Mouse (Mus musculus): ENCODE results near the gene Cdkn1b.
A peak's percentile ranks its signal among the peaks of the same experiment; 100 is the strongest.

Cdkn1b gene

GRCm38 (mm10) chr6:134930383-134930782, 10.2 kb downstream of the Cdkn1b start:
- DNase-seq: no peak

GRCm38 (mm10) chr6:134931146-134931545, 10.9 kb downstream of the Cdkn1b start:
- no peak for DNase-seq

- no peak for DNase-seq
Observed at GRCm38 (mm10) chr6:134932486-134933206, 12.4 kb downstream of the Cdkn1b start.

GRCm38 (mm10) chr6:134933207-134933558, 13.0 kb downstream of the Cdkn1b start:
- no peak for DNase-seq

- no peak for DNase-seq
Observed at GRCm38 (mm10) chr6:134934305-134934704, 14.1 kb downstream of the Cdkn1b start.

GRCm38 (mm10) chr6:134939781-134940180, 19.6 kb downstream of the Cdkn1b start:
- no peak for DNase-seq

- no peak for DNase-seq
Observed at GRCm38 (mm10) chr6:134943759-134944407, 23.7 kb downstream of the Cdkn1b start.

- DNase-seq: no peak
Observed at GRCm38 (mm10) chr6:134946054-134946453, 25.9 kb downstream of the Cdkn1b start.

GRCm38 (mm10) chr6:134946858-134947257, 26.7 kb downstream of the Cdkn1b start:
- DNase-seq: no peak

GRCm38 (mm10) chr6:134947311-134948087, 27.3 kb downstream of the Cdkn1b start:
- peak; percentile 40 to 71 for DNase-seq

GRCm38 (mm10) chr6:134948522-134949061, 28.4 kb downstream of the Cdkn1b start:
- no peak for DNase-seq

GRCm38 (mm10) chr6:134949241-134949640, 29.0 kb downstream of the Cdkn1b start:
- no peak for DNase-seq

- no peak for DNase-seq
Observed at GRCm38 (mm10) chr6:134951364-134951763, 31.2 kb downstream of the Cdkn1b start.

- no peak for DNase-seq
Observed at GRCm38 (mm10) chr6:134953976-134954375, 33.8 kb downstream of the Cdkn1b start.

- no peak for DNase-seq
Observed at GRCm38 (mm10) chr6:134956388-134956787, 36.2 kb downstream of the Cdkn1b start.

- DNase-seq: no peak
Observed at GRCm38 (mm10) chr6:134961286-134961685, 41.1 kb downstream of the Cdkn1b start.

GRCm38 (mm10) chr6:134961858-134962517, 41.8 kb downstream of the Cdkn1b start:
- no peak for DNase-seq

GRCm38 (mm10) chr6:134962518-134962893, 42.3 kb downstream of the Cdkn1b start:
- DNase-seq: no peak

- no peak for DNase-seq
Observed at GRCm38 (mm10) chr6:134963910-134964309, 43.7 kb downstream of the Cdkn1b start.

GRCm38 (mm10) chr6:134966681-134967080, 46.5 kb downstream of the Cdkn1b start:
- DNase-seq: no peak

- no peak for DNase-seq
Observed at GRCm38 (mm10) chr6:134968326-134968725, 48.1 kb downstream of the Cdkn1b start.

GRCm38 (mm10) chr6:134969498-134969897, 49.3 kb downstream of the Cdkn1b start:
- DNase-seq: no peak

GRCm38 (mm10) chr6:134972096-134972495, 51.9 kb downstream of the Cdkn1b start:
- no peak for DNase-seq
